Mouse (Mus musculus) liver, embryonic 14.5 days (tissue): ENCODE measurements around the gene Rcor1. TPM values are rescaled to one million over a fixed set of nuclear protein-coding genes. Genes with fewer than 3 reads are reported as not detected.

Experiments used
- ATAC-seq: fragments of 200-750 bp; cut with Nextera tagmentation; 2 replicates; pipeline ENCODE4 v1.8.0; 2017; ENCODE audit warnings: moderate number of reproducible peaks, mild to moderate bottlenecking, moderate library complexity; ENCODE audit not compliant: insufficient read depth
- DNase-seq, 3 experiments: peaks; one replicate each; pipeline ENCODE4 v3.0.0-alpha.2; 2012 to 2013; ENCODE audit warnings: low read depth in 3 of 3, low spot score in 3 of 3
- H3K27ac ChIP-seq: fragments of 300-500 bp; sonication (generic); 2 replicates; pipeline ENCODE4 v1.5.1; 2014; ENCODE audit warnings: moderate library complexity, mild to moderate bottlenecking, control low read depth, inconsistent platforms
- H3K27me3 ChIP-seq: fragments of 300-500 bp; sonication (generic); 2 replicates; pipeline ENCODE4 v1.6.1; 2014; ENCODE audit warnings: mild to moderate bottlenecking, low read length, moderate library complexity; ENCODE audit not compliant: control insufficient read depth, insufficient read depth
- H3K36me3 ChIP-seq: fragments of 300-500 bp; sonication (generic); replicated peaks from 2 replicates; pipeline ENCODE4 v1.6.1; 2014; ENCODE audit warnings: low read depth; ENCODE audit not compliant: control insufficient read depth, insufficient read depth
- H3K4me1 ChIP-seq, 2 experiments: fragments of 200-500 bp in 1 of 2; fragments of 300-500 bp in 1 of 2; sonication (generic) in 1 of 2; replicated peaks; 2 replicates each; pipeline ENCODE4 v1.6.1; 2012 to 2014; ENCODE audit warnings: antibody characterized with exemption in 1 of 2, inconsistent platforms in 1 of 2, low read length in 1 of 2; ENCODE audit not compliant: control insufficient read depth in 2 of 2, insufficient read depth in 2 of 2
- H3K4me2 ChIP-seq: fragments of 300-500 bp; sonication (generic); 2 replicates; pipeline ENCODE4 v1.6.1; 2014; ENCODE audit warnings: low read depth, mild to moderate bottlenecking, control low read depth, moderate library complexity
- H3K4me3 ChIP-seq, 2 experiments: fragments of 200-500 bp in 1 of 2; fragments of 300-500 bp in 1 of 2; sonication (generic) in 1 of 2; 2 replicates each; pipeline ENCODE4 v1.5.1; 2012 to 2014; ENCODE audit warnings: low read depth in 2 of 2, low read length in 2 of 2, mild to moderate bottlenecking in 2 of 2, control low read depth in 1 of 2, inconsistent platforms in 1 of 2, moderate library complexity in 1 of 2; ENCODE audit not compliant: insufficient read depth in 1 of 2
- H3K9ac ChIP-seq: fragments of 300-500 bp; sonication (generic); replicated peaks from 2 replicates; pipeline ENCODE4 v1.6.1; 2014; ENCODE audit warnings: mild to moderate bottlenecking, control low read depth, moderate library complexity
- H3K9me3 ChIP-seq: fragments of 300-500 bp; sonication (generic); 2 replicates; pipeline ENCODE4 v1.6.1; 2016; ENCODE audit warnings: low read length, mixed read lengths; ENCODE audit not compliant: control insufficient read depth
- CTCF ChIP-seq: IDR thresholded peaks from 2 replicates; pipeline ENCODE4 v1.5.1; 2016; ENCODE audit warnings: antibody characterized with exemption, low read depth, control low read depth
- EP300 ChIP-seq: IDR thresholded peaks from 2 replicates; pipeline ENCODE4 v1.6.1; 2016; ENCODE audit warnings: antibody characterized with exemption, low read depth
- WGBS: fragments of 180-500 bp; shearing (Covaris S2); extraction: QIAGEN DNeasy Blood & Tissue Kit; methylation state at CpG from one replicate; pipeline ENCODE4 v1.1.7; 2014; ENCODE audit not compliant: insufficient replicate concordance; 5-methylcytosine and 5-hydroxymethylcytosine counted together
- polyA plus RNA-seq, 2 experiments: library from polyadenylated mRNA; depleted of rRNA in 1 of 2; stranded (reverse) in 1 of 2; unstranded in 1 of 2; fragments of >200 nt; fragmentation: Nextera tagmentation in 1 of 2; extraction: Ambion mirVana in 1 of 2; gene quantifications; 2 replicates each; pipeline versions ENCODE4 v1.2.1 to v1.2.3; 2012 to 2014

The Rcor1 gene
- polyA plus RNA-seq, 2 experiments, result 5.8 to 9.1 TPM

DNA sequence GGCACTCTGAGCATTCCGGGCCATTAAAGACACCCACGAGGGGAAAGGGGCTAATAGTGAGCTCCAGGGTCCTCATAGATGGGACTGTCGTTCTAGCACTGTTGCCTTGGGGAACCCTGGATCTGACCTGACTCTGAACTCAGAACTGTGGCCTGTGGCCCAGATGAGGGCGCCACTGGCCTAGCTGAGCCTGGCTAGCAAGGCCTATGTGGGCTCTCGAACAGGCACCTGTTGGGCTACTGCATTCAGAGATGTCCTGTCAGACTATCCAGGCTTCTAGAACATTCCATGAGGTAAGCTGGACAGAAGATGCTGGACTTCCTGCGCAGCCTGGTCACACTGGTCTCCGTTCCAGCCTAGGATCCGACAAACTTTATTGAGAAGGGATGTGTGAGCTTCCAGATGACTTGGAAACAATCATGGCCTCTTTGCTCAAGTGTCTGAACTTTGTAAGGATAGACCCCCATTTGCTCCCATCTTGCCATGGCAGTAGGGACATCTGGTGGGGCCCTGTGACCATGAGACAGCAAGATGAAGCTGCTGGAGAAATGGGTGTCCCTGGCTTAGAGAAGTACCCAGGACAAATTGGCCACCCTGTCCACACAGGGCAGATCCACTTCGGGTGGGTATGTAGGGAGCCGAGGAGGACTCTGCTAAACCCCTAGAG, 126.1 kb downstream of the Rcor1 start:
- Histone ChIP-seq H3K4me1 (peaks cover 12 to 21% of the 10 kb centered on the region in 2 experiments), H3K27ac (peak overlapping the region; percentile 4; the same call in 1 of the 2 replicates), H3K36me3 (no peaks in the 10 kb centered on the region), H3K4me3 (peak overlapping the region; percentile 59 to 70; a peak in 3 of 4 replicates), H3K4me2 (peak overlapping the region; percentile 77), H3K9ac (no peak overlapping the region), H3K27me3 (no peaks in the 10 kb centered on the region), H3K9me3 (no peaks in the 10 kb centered on the region)
- ATAC-seq (peak; percentile 46; the same call in 1 of the 2 replicates), DNase-seq (peak in 1 of 3 experiments; percentile 56)
- 61% methylated on average over 10 of the region's 10 CpGs for WGBS
- peak; percentile 78 for TF ChIP-seq CTCF
- TF ChIP-seq EP300, result no peak

Other genes with a start within 250 kb of the Rcor1 start
- 0.18 and 0.24 TPM in 2 replicates for gene Mok, start 198.4 kb upstream of the Rcor1 start, polyA plus RNA-seq (2012; rRNA removed)
- gene Mok, start 198.4 kb upstream of the Rcor1 start, polyA plus RNA-seq (2014; fragmentation: Nextera tagmentation; extraction: Ambion mirVana), result 0.23 and 0.43 TPM in 2 replicates
- gene Zfp839, start 189.1 kb upstream of the Rcor1 start, polyA plus RNA-seq (2012; rRNA removed), result 1.4 and 1.9 TPM in 2 replicates
- gene Zfp839, start 189.1 kb upstream of the Rcor1 start, polyA plus RNA-seq (2014; fragmentation: Nextera tagmentation; extraction: Ambion mirVana), result 0.62 and 0.67 TPM in 2 replicates
- gene Cinp, start 150.2 kb upstream of the Rcor1 start, polyA plus RNA-seq (2012; rRNA removed), result 31.0 and 42.9 TPM in 2 replicates
- 65.1 and 68.2 TPM in 2 replicates for gene Cinp, start 150.2 kb upstream of the Rcor1 start, polyA plus RNA-seq (2014; fragmentation: Nextera tagmentation; extraction: Ambion mirVana)
- 2.0 and 2.3 TPM in 2 replicates for gene Tecpr2, start 150.1 kb upstream of the Rcor1 start, polyA plus RNA-seq (2012; rRNA removed)
- 1.1 and 1.5 TPM in 2 replicates for gene Tecpr2, start 150.1 kb upstream of the Rcor1 start, polyA plus RNA-seq (2014; fragmentation: Nextera tagmentation; extraction: Ambion mirVana)
- 47.4 and 57.4 TPM in 2 replicates for gene Ankrd9, start 60.3 kb upstream of the Rcor1 start, polyA plus RNA-seq (2012; rRNA removed)
- 41.8 and 49.8 TPM in 2 replicates for gene Ankrd9, start 60.3 kb upstream of the Rcor1 start, polyA plus RNA-seq (2014; fragmentation: Nextera tagmentation; extraction: Ambion mirVana)
- 2.8 TPM in 2 replicates for gene Traf3, start 127.0 kb downstream of the Rcor1 start, polyA plus RNA-seq (2012; rRNA removed)
- gene Traf3, start 127.0 kb downstream of the Rcor1 start, polyA plus RNA-seq (2014; fragmentation: Nextera tagmentation; extraction: Ambion mirVana), result 2.7 and 2.9 TPM in 2 replicates
- not detected in 2 replicates for gene 4930595D18Rik, start 145.1 kb downstream of the Rcor1 start, polyA plus RNA-seq (2012; rRNA removed)
- gene 4930595D18Rik, start 145.1 kb downstream of the Rcor1 start, polyA plus RNA-seq (2014; fragmentation: Nextera tagmentation; extraction: Ambion mirVana), result not detected in 2 replicates
- 0.61 and 0.77 TPM in 2 replicates for gene Amn, start 231.7 kb downstream of the Rcor1 start, polyA plus RNA-seq (2012; rRNA removed)
- gene Amn, start 231.7 kb downstream of the Rcor1 start, polyA plus RNA-seq (2014; fragmentation: Nextera tagmentation; extraction: Ambion mirVana), result 0.44 and 0.71 TPM in 2 replicates